Mouse (Mus musculus): ENCODE data around the gene Mlx.

GRCm38 (mm10) chr11:101109351-101109750 lies 22.3 kb downstream of the Mlx start:
- TF ChIP-seq MAFK (IDR thresholded peaks at IDR 0.05; ENCODE audit: insufficient read depth, low read depth, low read length) (no peak), ZC3H11A (IDR thresholded peaks at IDR 0.05; ENCODE audit: borderline replicate concordance, low read depth, low read length) (no peak), CHD2 (IDR thresholded peaks at IDR 0.05; ENCODE audit: low read depth, low read length) (no peak), HCFC1 (IDR thresholded peaks at IDR 0.05; ENCODE audit: borderline replicate concordance, insufficient read depth, low read length) (no peak)
